Mouse (Mus musculus): ENCODE data around the gene Rbl1. TPM values are rescaled to one million over a fixed set of nuclear protein-coding genes. Genes with fewer than 3 reads are reported as not detected.

Gene Rbl1
- total RNA-seq, 2 experiments from 2014 or later = 3.1 to 4.3 TPM

DNA sequence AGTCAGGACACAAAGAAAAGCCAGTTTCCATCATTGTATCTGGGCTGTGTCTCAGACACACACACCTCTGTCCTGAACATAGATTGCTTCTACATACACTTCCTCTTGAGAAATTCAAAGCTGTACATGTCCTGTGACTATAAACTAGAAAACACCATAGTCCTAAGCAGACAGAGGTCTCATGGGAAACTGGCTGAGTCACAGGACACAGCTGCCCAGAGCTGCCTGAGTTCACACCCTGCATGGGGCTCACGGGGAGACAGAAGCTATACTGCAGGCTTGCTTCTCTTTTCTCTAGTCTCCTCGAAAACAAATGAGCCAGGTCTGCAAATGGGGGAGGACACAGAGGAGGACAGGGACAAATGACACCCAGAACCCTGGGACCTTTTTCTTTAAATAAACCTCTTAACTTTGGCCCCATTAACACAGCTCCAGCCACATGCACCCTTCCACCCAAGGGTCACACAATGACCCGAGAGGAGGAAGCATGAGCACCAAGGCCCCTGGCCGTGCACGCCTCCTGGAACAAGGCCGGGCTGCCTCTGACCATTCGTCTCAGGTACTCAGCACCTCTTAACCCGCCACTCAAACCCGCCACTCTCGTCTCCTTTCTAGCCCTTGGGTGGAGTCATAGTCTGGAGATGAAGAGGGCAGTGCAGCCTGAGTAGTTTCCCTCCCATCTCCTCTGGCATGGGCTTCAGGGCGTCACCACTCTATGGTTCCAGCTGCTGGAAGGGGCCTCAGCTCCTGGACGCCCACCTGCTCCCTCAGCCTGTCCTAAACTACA is 104.6 kb downstream of the Rbl1 start:
- DNase-seq = no peak
- intact Hi-C loops (cut with DNase I) = loop anchor here (5.0 kb wide), 1 partner anchor 292 kb away; no protein-coding TSS in a partner anchor

Other genes starting within 250 kb of the Rbl1 start
- gene Ndrg3, start 212.5 kb downstream of the Rbl1 start, total RNA-seq (2021) = 10 to 100 TPM; 23.3 to 24.5 TPM
- gene Dsn1, start 197.4 kb downstream of the Rbl1 start, total RNA-seq (2021) = 1 to 10 TPM; 3.9 to 4.1 TPM
- 10 to 100 TPM; 22.8 to 23.8 TPM for gene Soga1, start 125.3 kb downstream of the Rbl1 start, total RNA-seq (2021)
- gene Tldc2, start 117.5 kb downstream of the Rbl1 start, total RNA-seq (2021) = not detected
- 10 to 100 TPM; 21.9 to 22.4 TPM for gene Samhd1, start 69.3 kb downstream of the Rbl1 start, total RNA-seq (2021)
- gene Rpn2, start 74.5 kb upstream of the Rbl1 start, total RNA-seq (2021) = 10 to 100 TPM; 89.2 to 94.4 TPM
- under 1 TPM; 0.12 to 0.19 TPM for gene Mroh8, start 75.0 kb upstream of the Rbl1 start, total RNA-seq (2021)
- gene Ghrh, start 143.0 kb upstream of the Rbl1 start, total RNA-seq (2021) = not detected
- gene Manbal, start 163.1 kb upstream of the Rbl1 start, total RNA-seq (2021) = 10 to 100 TPM; 20.7 to 23.3 TPM
- 1 to 10 TPM; 5.5 to 6.9 TPM for gene Src, start 213.9 kb upstream of the Rbl1 start, total RNA-seq (2021)

Data from heart, postnatal 14 days (tissue).